Mouse (Mus musculus): Measurements from ENCODE around the gene Dynlt3.
"Not testable (repeated sequence)": the region's sequence is repeated elsewhere in the genome, so short reads cannot be mapped to it uniquely, and the experiment has no call there.

The Dynlt3 gene

DNA sequence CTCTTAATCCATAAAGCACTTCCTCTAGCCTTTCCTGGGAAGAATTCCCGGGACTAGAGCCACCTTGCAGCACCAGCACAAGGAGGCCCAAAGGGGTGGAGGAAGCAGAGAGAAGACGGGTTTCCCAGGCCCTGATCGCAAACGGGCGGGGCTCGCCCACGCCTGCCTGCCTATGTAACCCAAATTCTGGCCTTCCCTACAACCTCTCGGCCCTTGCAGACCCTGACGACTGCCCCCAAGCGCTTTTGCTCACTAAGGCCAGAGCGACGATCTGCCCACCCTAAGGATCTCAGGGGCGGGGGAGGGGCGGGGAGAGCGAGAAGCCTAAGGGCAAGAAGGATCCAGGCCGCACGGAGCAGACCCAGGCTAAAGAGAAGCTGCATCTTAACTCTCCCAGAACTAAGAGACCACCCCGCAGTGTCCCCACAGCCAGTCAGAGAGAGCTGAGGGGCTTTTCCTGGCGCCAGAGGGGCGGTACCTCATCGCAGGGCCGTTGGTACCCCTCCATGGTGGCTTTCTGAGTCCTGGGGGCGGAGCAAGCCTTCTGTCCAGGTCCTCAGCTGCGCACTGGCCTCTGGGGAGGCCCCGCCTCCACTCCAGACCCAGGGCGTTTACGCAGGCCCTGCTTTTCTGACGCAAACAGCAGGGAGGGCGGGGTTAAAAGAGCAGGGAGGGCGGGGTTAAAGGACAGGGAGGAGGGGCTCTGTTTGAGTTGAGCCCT is at the start of gene Dynlt3:
Dynlt3 (minus strand) TSS at position 613 of the 721 bp plus-strand sequence.
- peak; percentile 91 for DNase-seq (ENCODE audit: low read depth, low spot score)

DNA sequence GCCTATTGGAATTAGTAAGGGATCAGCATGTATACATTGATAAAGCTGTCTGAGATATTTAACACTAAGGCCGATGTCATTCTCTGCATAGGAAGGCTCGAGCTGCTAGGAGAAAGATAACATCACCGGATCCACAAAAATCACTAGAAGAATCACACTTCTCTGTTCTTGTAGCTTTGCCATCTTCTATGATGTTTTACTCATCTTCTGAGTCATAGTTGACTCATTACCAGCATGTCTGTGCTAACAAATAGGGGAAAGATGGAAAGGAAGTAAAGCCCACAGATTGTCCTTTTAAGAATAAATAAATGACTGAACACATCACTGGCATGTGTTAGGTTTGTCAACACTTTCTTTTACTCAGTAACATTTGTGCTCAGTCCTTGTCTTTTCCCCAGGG is 37.0 kb upstream of the Dynlt3 start:
- no peak for DNase-seq (ENCODE audit: low read depth, low spot score)

DNA sequence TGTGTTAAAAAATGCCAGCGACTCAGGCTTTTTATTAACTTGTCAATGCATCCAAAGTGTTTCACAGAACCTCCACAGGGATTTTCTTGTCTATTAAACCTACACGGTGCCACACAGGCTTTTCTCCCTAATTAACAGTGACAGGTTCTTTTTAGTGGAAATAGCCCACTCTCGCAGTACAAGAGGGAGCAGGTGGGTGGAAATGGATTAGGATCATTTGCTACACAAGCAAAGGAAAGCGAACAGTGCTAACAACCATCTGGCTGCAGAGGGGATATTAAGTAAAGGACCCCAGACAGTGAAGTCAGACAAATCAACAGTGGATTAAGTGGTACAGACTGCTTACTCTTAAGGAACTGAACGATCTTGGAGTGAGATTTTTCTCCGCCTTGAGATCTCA is 33.2 kb upstream of the Dynlt3 start:
- DNase-seq (ENCODE audit: low read depth, low spot score): no peak

DNA sequence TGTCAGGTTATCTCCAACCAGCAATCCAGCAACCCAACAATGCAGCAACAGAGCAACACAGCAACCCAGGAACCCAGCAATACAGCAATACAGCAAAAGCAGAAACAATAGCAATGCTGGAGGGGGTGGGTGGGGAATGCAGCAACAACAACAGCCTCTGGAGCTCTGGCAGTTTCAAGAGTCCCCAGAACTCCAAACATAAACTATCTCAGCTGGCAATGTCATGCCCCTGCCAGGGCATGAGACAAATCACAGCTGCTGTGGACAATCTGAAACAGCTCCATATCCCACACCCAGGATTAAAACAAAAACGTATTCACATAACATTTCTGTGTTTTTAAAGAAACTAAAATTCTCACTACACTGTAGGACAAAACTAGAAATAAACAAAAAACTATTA is 9.2 kb upstream of the Dynlt3 start:
- DNase-seq (ENCODE audit: low read depth, low spot score): no peak

DNA sequence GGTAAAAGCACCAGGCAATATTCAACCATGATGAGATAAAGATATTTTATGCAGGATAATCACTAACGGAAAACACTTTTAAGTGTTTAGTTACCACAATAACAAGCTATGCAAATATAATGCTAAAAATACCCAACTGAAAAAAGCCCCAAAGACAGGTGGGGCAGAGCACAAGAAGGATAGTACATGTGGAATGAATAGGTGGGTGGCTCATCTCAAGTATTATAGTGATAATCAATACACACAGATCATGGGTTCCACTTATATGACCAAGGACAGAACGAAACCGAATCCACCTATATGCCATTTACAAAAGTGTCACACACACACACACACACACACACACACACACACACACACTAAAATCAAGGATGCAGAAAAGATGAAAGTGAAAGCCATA is 8.6 kb upstream of the Dynlt3 start:
- no peak for DNase-seq (ENCODE audit: low read depth, low spot score)

DNA sequence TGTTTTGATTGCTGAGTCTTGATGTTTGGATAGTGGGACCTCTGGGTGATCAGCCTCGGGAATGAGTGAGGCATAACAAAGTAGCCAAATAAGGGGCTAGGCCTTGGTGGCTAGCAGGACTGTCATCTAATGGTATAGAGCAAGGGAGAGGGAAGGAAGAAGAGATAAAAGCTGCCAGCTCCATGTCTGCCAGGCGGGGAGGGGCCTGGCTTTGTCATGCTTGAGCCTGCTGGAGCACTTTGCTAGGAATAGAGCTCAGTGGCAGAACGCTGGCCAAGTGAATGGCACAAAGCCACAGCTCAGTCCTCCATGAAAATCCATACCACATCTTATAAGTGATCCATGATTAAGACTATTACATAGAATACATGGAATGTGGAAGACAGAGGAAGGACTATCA is 10.0 kb downstream of the Dynlt3 start:
- no peak for DNase-seq (ENCODE audit: low read depth, low spot score)

DNA sequence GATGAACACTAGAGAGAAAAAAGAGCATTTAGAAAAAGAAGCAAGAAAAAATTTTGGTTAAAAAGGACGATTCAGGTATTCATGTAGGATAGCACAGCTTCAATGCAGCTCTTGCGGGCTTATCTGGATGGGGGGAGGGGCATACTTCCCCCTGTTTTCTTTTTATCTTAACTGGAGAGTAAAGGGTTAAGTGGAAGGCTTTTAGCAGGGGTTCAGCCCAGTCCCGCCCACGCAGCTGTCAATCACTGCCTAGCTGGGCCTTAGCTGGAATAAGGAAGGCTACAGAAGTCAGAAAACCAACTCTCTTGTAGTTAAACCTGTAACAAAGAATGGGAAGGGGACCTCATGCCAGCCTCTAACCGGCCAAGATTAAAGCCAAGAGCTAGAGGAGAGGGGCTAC is 22.2 kb downstream of the Dynlt3 start:
- DNase-seq (ENCODE audit: low read depth, low spot score): peak; percentile 8

DNA sequence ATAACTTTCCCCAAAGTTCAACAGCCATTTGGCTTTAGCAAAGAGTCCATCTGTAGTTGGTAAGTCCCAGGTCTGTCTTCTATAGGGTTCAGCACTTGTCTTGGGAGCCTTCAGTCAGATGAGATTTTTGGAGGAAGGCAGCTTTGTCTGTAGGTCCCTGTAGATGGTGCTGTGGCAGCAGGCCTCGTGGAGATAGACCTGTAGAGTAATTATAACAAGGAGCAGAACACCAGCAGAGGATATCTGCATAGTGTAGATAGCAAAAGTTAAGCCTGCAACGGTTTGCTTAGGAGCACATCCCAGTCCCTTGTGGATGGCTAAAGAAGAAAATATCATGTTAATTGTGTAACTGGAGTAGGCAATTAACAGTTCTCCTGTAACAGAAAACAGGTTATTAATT is 22.7 kb downstream of the Dynlt3 start:
- DNase-seq (ENCODE audit: low read depth, low spot score): not testable (repeated sequence)

Measured in R1 (cell line).